Mouse (Mus musculus) right cerebral cortex, adult 2 months (tissue): ENCODE measurements at regions not wholly inside any gene's neighbourhood (a gene's known extent, or its start where the extent isn't known, plus 50 kb on each side); places are given as distances from the start of the nearest gene placed in this dataset.
A peak's percentile ranks its signal among the peaks of the same experiment; 100 is the strongest.

Experiments
- DNase-seq, 2 experiments: peaks; one replicate each; pipeline ENCODE4 v3.0.0; 2021 to 2022; ENCODE audit warnings: low spot score in 2 of 2

GRCm38 (mm10) chr11:71670111-71671050 lies 79.3 kb upstream of the Wscd1 start:
- no peak for DNase-seq

DNA sequence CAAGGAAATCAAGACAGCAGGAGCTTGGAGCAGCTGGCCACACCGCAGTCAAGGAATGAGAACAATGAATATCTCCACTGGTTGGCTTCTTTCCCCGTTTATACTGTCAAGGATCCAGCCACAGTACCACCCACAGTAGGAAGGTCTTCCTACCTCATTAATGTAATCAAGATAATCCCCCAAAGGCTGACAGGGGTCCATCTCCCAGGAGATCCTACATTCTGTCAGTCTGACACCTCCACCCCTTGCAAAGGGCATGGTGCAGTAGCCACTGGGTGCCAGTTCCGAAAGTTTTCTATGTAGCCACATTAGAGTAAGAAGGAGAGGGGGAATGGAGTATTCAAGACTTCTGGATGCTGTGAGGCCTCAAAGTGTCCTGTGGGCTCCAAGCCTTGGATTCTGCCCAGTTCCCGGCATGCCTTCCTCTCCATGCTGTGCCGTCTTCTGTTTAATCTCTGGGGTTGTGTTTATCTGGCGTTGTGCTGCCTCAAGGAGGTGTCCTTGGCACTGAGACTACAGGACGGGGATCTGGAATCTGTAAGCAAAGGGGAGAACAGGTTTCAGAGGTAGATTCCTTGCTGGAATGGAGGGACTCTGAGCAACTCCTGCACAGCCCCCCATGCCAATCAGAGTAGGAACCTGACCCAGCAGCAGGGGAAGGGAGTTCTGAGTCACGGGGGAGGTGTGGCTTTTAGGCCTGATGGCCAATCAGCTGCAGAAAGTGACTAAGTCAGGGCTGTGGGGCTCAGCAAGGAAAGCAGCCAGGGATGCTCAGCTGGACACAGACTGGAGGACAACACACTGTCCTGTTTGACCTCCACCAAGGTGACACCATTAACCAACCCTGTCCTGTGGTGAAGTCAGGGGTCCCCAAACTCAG lies 77.3 kb upstream of the Wscd1 start:
- no peak for DNase-seq

GRCm38 (mm10) chr11:71674319-71674718 lies 75.4 kb upstream of the Wscd1 start:
- peak; percentile 76 to 82 for DNase-seq

DNA sequence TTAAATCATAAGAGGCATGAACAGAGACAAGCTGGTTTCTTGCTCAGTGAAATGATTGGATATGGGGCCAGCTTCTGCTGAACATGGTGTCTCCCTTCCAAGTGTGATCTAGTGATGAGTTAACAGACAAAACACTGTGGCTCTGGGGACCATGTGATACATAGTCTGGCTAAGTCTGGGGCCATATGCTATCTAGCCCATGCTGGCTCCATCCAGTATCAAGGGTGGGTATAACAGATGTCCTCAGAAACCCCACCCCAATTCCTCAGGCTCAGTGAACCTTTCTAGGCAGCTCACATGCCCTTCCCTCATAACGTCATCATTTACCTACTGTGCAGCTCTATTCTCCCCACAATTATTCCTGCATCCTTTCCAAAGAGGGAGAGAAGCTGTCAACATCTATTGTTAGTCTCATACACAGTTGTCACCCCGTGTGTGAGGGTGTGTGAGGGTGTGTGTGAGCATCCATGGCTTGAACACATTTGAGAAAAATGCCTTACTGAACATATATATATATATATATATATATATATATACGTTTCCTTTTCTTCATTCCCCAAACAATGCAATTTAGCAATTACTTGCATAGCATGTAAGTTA lies 73.9 kb upstream of the Wscd1 start:
- DNase-seq = no peak

GRCm38 (mm10) chr11:71697017-71697416 lies 52.7 kb upstream of the Wscd1 start:
- DNase-seq = no peak

DNA sequence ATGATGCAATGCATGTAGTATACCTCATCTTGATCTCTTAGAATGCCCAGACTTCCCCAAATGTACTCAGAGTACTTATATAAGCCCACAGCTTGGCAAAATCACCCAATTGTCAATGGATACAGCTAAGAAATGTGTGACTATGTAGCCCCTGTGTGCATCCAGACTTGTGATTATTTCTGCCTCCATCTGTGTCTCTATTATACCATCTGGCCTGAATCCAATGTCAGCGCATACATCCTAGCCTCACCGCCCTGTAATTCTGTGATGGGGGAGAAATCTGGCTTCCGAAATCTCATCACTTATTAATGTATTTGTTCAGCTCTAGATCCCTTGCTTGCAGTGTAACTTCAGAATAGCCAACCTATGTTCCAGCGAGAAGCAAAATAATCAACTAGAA lies 50.9 kb upstream of the Wscd1 start:
- no peak for DNase-seq
